Mouse (Mus musculus): ENCODE measurements around the gene Cc2d2a. TPM values are rescaled to one million over a fixed set of nuclear protein-coding genes. Genes with fewer than 3 reads are reported as not detected.

Cc2d2a gene
- polyA plus RNA-seq, 1 experiment: 0.46 TPM

- Histone ChIP-seq H3K27ac (ENCODE audit: insufficient read depth, low read depth, low read length) (no peak overlapping the region), H3K4me3 (ENCODE audit: low read depth, low read length) (no peak overlapping the region), H3K36me3 (ENCODE audit: control insufficient read depth, insufficient read depth, low read length) (peaks cover 15% of the 10 kb centered on the region), H3K27me3 (ENCODE audit: control insufficient read depth, insufficient read depth, low read length) (no peaks in the 10 kb centered on the region), H3K4me1 (ENCODE audit: control insufficient read depth, insufficient read depth, insufficient read length, low read length) (no peaks in the 10 kb centered on the region)
- WGBS: 78% methylated on average over 5 of the region's 5 CpGs
- TF ChIP-seq POLR2A (IDR thresholded peaks at IDR 0.05; ENCODE audit: low read depth, low read length) (no peak), CTCF (IDR thresholded peaks at IDR 0.05; ENCODE audit: extremely low read depth, insufficient read length, insufficient replicate concordance, low read depth, low read length) (no peak)
These were observed 23.3 kb downstream of the Cc2d2a start for GRCm38 (mm10) chr5:43685466-43685865.

- no peak for TF ChIP-seq CTCF (IDR thresholded peaks at IDR 0.05; ENCODE audit: extremely low read depth, insufficient read length, insufficient replicate concordance, low read depth, low read length)
- TF ChIP-seq POLR2A (IDR thresholded peaks at IDR 0.05; ENCODE audit: low read depth, low read length): no peak
- WGBS: 81% methylated on average over 4 of the region's 4 CpGs
These were observed 30.3 kb downstream of the Cc2d2a start for GRCm38 (mm10) chr5:43692489-43692888.

GRCm38 (mm10) chr5:43697133-43697532 lies 35.0 kb downstream of the Cc2d2a start:
- H3K4me1 ChIP-seq (ENCODE audit: control insufficient read depth, insufficient read depth, insufficient read length, low read length): no peaks in the 10 kb centered on the region
- H3K27ac ChIP-seq (ENCODE audit: insufficient read depth, low read depth, low read length): no peak overlapping the region
- no peaks in the 10 kb centered on the region for H3K27me3 ChIP-seq (ENCODE audit: control insufficient read depth, insufficient read depth, low read length)
- no peak for TF ChIP-seq POLR2A (IDR thresholded peaks at IDR 0.05; ENCODE audit: low read depth, low read length)
- TF ChIP-seq CTCF (IDR thresholded peaks at IDR 0.05; ENCODE audit: extremely low read depth, insufficient read length, insufficient replicate concordance, low read depth, low read length): no peak
- 93% methylated on average over 3 of the region's 3 CpGs for WGBS
- H3K4me3 ChIP-seq (ENCODE audit: low read depth, low read length): no peak overlapping the region
- peaks cover 2% of the 10 kb centered on the region; the same call in 1 of the 2 replicates for H3K36me3 ChIP-seq (ENCODE audit: control insufficient read depth, insufficient read depth, low read length)

More at GRCm38 (mm10) chr5:43692489-43692888, 30.3 kb downstream of the Cc2d2a start:
- H3K4me1 ChIP-seq (ENCODE audit: control insufficient read depth, insufficient read depth, insufficient read length, low read length): no peaks in the 10 kb centered on the region
- no peak overlapping the region for H3K27ac ChIP-seq (ENCODE audit: insufficient read depth, low read depth, low read length)
- H3K36me3 ChIP-seq (ENCODE audit: control insufficient read depth, insufficient read depth, low read length): peaks cover 9% of the 10 kb centered on the region
- no peaks in the 10 kb centered on the region for H3K27me3 ChIP-seq (ENCODE audit: control insufficient read depth, insufficient read depth, low read length)
- H3K4me3 ChIP-seq (ENCODE audit: low read depth, low read length): no peak overlapping the region

- Histone ChIP-seq H3K27me3 (ENCODE audit: control insufficient read depth, insufficient read depth, low read length) (no peaks in the 10 kb centered on the region), H3K4me1 (ENCODE audit: control insufficient read depth, insufficient read depth, insufficient read length, low read length) (no peaks in the 10 kb centered on the region), H3K4me3 (ENCODE audit: low read depth, low read length) (no peak overlapping the region), H3K36me3 (ENCODE audit: control insufficient read depth, insufficient read depth, low read length) (peaks cover 6% of the 10 kb centered on the region; the same call in 1 of the 2 replicates), H3K27ac (ENCODE audit: insufficient read depth, low read depth, low read length) (no peak overlapping the region)
- TF ChIP-seq POLR2A (IDR thresholded peaks at IDR 0.05; ENCODE audit: low read depth, low read length) (no peak), CTCF (IDR thresholded peaks at IDR 0.05; ENCODE audit: extremely low read depth, insufficient read length, insufficient replicate concordance, low read depth, low read length) (no peak)
These were observed 37.1 kb downstream of the Cc2d2a start for GRCm38 (mm10) chr5:43699240-43699639.

GRCm38 (mm10) chr5:43721538-43722451 lies 59.6 kb downstream of the Cc2d2a start:
- H3K36me3 ChIP-seq (ENCODE audit: control insufficient read depth, insufficient read depth, low read length): peaks cover 3% of the 10 kb centered on the region
- no peaks in the 10 kb centered on the region for H3K27me3 ChIP-seq (ENCODE audit: control insufficient read depth, insufficient read depth, low read length)
- WGBS: 81% methylated on average over 5 of the region's 5 CpGs
- no peak overlapping the region for H3K4me3 ChIP-seq (ENCODE audit: low read depth, low read length)
- no peak overlapping the region for H3K27ac ChIP-seq (ENCODE audit: insufficient read depth, low read depth, low read length)
- TF ChIP-seq CTCF (IDR thresholded peaks at IDR 0.05; ENCODE audit: extremely low read depth, insufficient read length, insufficient replicate concordance, low read depth, low read length): no peak
- TF ChIP-seq POLR2A (IDR thresholded peaks at IDR 0.05; ENCODE audit: low read depth, low read length): no peak
- no peaks in the 10 kb centered on the region for H3K4me1 ChIP-seq (ENCODE audit: control insufficient read depth, insufficient read depth, insufficient read length, low read length)

- 96% methylated on average over 6 of the region's 6 CpGs for WGBS
- Histone ChIP-seq H3K4me3 (ENCODE audit: low read depth, low read length) (no peak overlapping the region), H3K36me3 (ENCODE audit: control insufficient read depth, insufficient read depth, low read length) (peaks cover 3% of the 10 kb centered on the region), H3K27ac (ENCODE audit: insufficient read depth, low read depth, low read length) (no peak overlapping the region), H3K27me3 (ENCODE audit: control insufficient read depth, insufficient read depth, low read length) (no peaks in the 10 kb centered on the region), H3K4me1 (ENCODE audit: control insufficient read depth, insufficient read depth, insufficient read length, low read length) (no peaks in the 10 kb centered on the region)
- TF ChIP-seq CTCF (IDR thresholded peaks at IDR 0.05; ENCODE audit: extremely low read depth, insufficient read length, insufficient replicate concordance, low read depth, low read length) (no peak), POLR2A (IDR thresholded peaks at IDR 0.05; ENCODE audit: low read depth, low read length) (no peak)
These were observed 60.3 kb downstream of the Cc2d2a start for GRCm38 (mm10) chr5:43722452-43722783.

GRCm38 (mm10) chr5:43723830-43724229 lies 61.7 kb downstream of the Cc2d2a start:
- no peak overlapping the region for H3K27ac ChIP-seq (ENCODE audit: insufficient read depth, low read depth, low read length)
- 87% methylated on average over 7 of the region's 7 CpGs for WGBS
- no peaks in the 10 kb centered on the region for H3K27me3 ChIP-seq (ENCODE audit: control insufficient read depth, insufficient read depth, low read length)
- H3K4me1 ChIP-seq (ENCODE audit: control insufficient read depth, insufficient read depth, insufficient read length, low read length): no peaks in the 10 kb centered on the region
- H3K36me3 ChIP-seq (ENCODE audit: control insufficient read depth, insufficient read depth, low read length): peaks cover 2% of the 10 kb centered on the region
- H3K4me3 ChIP-seq (ENCODE audit: low read depth, low read length): no peak overlapping the region
- no peak for TF ChIP-seq POLR2A (IDR thresholded peaks at IDR 0.05; ENCODE audit: low read depth, low read length)
- no peak for TF ChIP-seq CTCF (IDR thresholded peaks at IDR 0.05; ENCODE audit: extremely low read depth, insufficient read length, insufficient replicate concordance, low read depth, low read length)

Data from small intestine, adult 2 months (tissue).